Mouse (Mus musculus) bone marrow macrophage, adult 2 months (primary cell): ENCODE measurements around the gene Gm49711.

Experiments used
- CTCF ChIP-seq: IDR thresholded peaks from 2 replicates; pipeline ENCODE4 v1.5.1; 2012; ENCODE audit warnings: low read depth, mild to moderate bottlenecking, low read length, moderate library complexity
- POLR2A ChIP-seq: IDR thresholded peaks from 2 replicates; pipeline ENCODE4 v1.6.1; 2012; ENCODE audit warnings: mild to moderate bottlenecking, low read depth, low read length, borderline replicate concordance

- no peak for TF ChIP-seq CTCF
- TF ChIP-seq POLR2A: no peak
Measured at GRCm38 (mm10) chr16:92021656-92022400, 36.3 kb upstream of the Gm49711 start.
